Mouse (Mus musculus) megakaryocyte, embryonic 14.5 days (primary cell): ENCODE measurements at regions not wholly inside any gene's neighbourhood (a gene's known extent, or its start where the extent isn't known, plus 50 kb on each side); places are given as distances from the start of the nearest gene placed in this dataset.

Experiments used
- FLI1 ChIP-seq: IDR thresholded peaks from 2 replicates; pipeline ENCODE4 v1.6.1; 2012; ENCODE audit warnings: low read length, inconsistent platforms, mixed read lengths
- GATA1 ChIP-seq: IDR thresholded peaks from 3 replicates; pipeline ENCODE4 v1.6.1; 2012; ENCODE audit warnings: mixed read lengths, low read length, inconsistent platforms, borderline replicate concordance

GRCm38 (mm10) chr1:13437747-13438394, 2024.0 kb downstream of the A830018L16Rik start:
- TF ChIP-seq GATA1 (no peak), FLI1 (no peak)
